Mouse (Mus musculus): ENCODE measurements around the gene Myo5c. TPM values are rescaled to one million over a fixed set of nuclear protein-coding genes. Genes with fewer than 3 reads are reported as not detected.

Myo5c gene
- polyA plus RNA-seq, 1 experiment from 2014 or later: 18.6 TPM

GRCm38 (mm10) chr9:75285363-75285762, 53.5 kb downstream of the Myo5c start:
- no peaks in the 10 kb centered on the region for H3K4me1 ChIP-seq (ENCODE audit: control insufficient read depth, insufficient read depth, low read length)
- H3K9ac ChIP-seq (ENCODE audit: low read length): no peak overlapping the region
- no peak overlapping the region for H3K27ac ChIP-seq (ENCODE audit: low read length)
- ATAC-seq (ENCODE audit: insufficient read depth, low FRiP score): no peak; the same call in 1 of the 2 replicates
- no peaks in the 10 kb centered on the region for H3K9me3 ChIP-seq (replicated peaks; ENCODE audit: control insufficient read depth, low read length)
- no peaks in the 10 kb centered on the region for H3K36me3 ChIP-seq (ENCODE audit: control insufficient read depth, insufficient read depth, low read length)
- no peaks in the 10 kb centered on the region for H3K27me3 ChIP-seq (ENCODE audit: control insufficient read depth, insufficient read depth, low read length)
- WGBS: 82% methylated on average over 6 of the region's 6 CpGs
- no peak overlapping the region for H3K4me3 ChIP-seq (replicated peaks; ENCODE audit: low read length)
- no peak overlapping the region for H3K4me2 ChIP-seq (ENCODE audit: low read depth, low read length)

GRCm38 (mm10) chr9:75287636-75288035, 55.8 kb downstream of the Myo5c start:
- no peak overlapping the region for H3K4me3 ChIP-seq (replicated peaks; ENCODE audit: low read length)
- H3K4me1 ChIP-seq (ENCODE audit: control insufficient read depth, insufficient read depth, low read length): no peaks in the 10 kb centered on the region

GRCm38 (mm10) chr9:75289545-75289944, 57.7 kb downstream of the Myo5c start:
- no peak for ATAC-seq (ENCODE audit: insufficient read depth, low FRiP score)
- Histone ChIP-seq H3K9ac (ENCODE audit: low read length) (no peak overlapping the region), H3K4me3 (replicated peaks; ENCODE audit: low read length) (no peak overlapping the region), H3K27ac (ENCODE audit: low read length) (no peak overlapping the region), H3K4me2 (ENCODE audit: low read depth, low read length) (no peak overlapping the region), H3K9me3 (replicated peaks; ENCODE audit: control insufficient read depth, low read length) (no peaks in the 10 kb centered on the region), H3K36me3 (ENCODE audit: control insufficient read depth, insufficient read depth, low read length) (no peaks in the 10 kb centered on the region), H3K27me3 (ENCODE audit: control insufficient read depth, insufficient read depth, low read length) (no peaks in the 10 kb centered on the region), H3K4me1 (ENCODE audit: control insufficient read depth, insufficient read depth, low read length) (no peaks in the 10 kb centered on the region)
- 54% methylated on average over 4 of the region's 4 CpGs for WGBS

More at GRCm38 (mm10) chr9:75287636-75288035, 55.8 kb downstream of the Myo5c start:
- ATAC-seq (ENCODE audit: insufficient read depth, low FRiP score): no peak
- WGBS: 56% methylated on average over 6 of the region's 6 CpGs
- no peak overlapping the region for H3K27ac ChIP-seq (ENCODE audit: low read length)
- H3K9me3 ChIP-seq (replicated peaks; ENCODE audit: control insufficient read depth, low read length): no peaks in the 10 kb centered on the region
- no peaks in the 10 kb centered on the region for H3K27me3 ChIP-seq (ENCODE audit: control insufficient read depth, insufficient read depth, low read length)
- H3K9ac ChIP-seq (ENCODE audit: low read length): no peak overlapping the region
- no peak overlapping the region for H3K4me2 ChIP-seq (ENCODE audit: low read depth, low read length)
- H3K36me3 ChIP-seq (ENCODE audit: control insufficient read depth, insufficient read depth, low read length): no peaks in the 10 kb centered on the region

GRCm38 (mm10) chr9:75299342-75299741, 67.5 kb downstream of the Myo5c start:
- Histone ChIP-seq H3K9ac (ENCODE audit: low read length) (no peak overlapping the region), H3K27ac (ENCODE audit: low read length) (no peak overlapping the region), H3K4me1 (ENCODE audit: control insufficient read depth, insufficient read depth, low read length) (no peaks in the 10 kb centered on the region), H3K27me3 (ENCODE audit: control insufficient read depth, insufficient read depth, low read length) (no peaks in the 10 kb centered on the region), H3K4me2 (ENCODE audit: low read depth, low read length) (no peak overlapping the region), H3K36me3 (ENCODE audit: control insufficient read depth, insufficient read depth, low read length) (no peaks in the 10 kb centered on the region), H3K9me3 (replicated peaks; ENCODE audit: control insufficient read depth, low read length) (no peaks in the 10 kb centered on the region), H3K4me3 (replicated peaks; ENCODE audit: low read length) (no peak overlapping the region)
- WGBS: 80% methylated on average over 2 of the region's 2 CpGs
- no peak for ATAC-seq (ENCODE audit: insufficient read depth, low FRiP score)

GRCm38 (mm10) chr9:75303033-75303432, 71.2 kb downstream of the Myo5c start:
- WGBS: 81% methylated on average over 2 of the region's 2 CpGs

GRCm38 (mm10) chr9:75303701-75304261, 72.0 kb downstream of the Myo5c start:
- Histone ChIP-seq H3K36me3 (ENCODE audit: control insufficient read depth, insufficient read depth, low read length) (no peaks in the 10 kb centered on the region), H3K9ac (ENCODE audit: low read length) (no peak overlapping the region), H3K9me3 (replicated peaks; ENCODE audit: control insufficient read depth, low read length) (no peaks in the 10 kb centered on the region), H3K27ac (ENCODE audit: low read length) (no peak overlapping the region), H3K4me1 (ENCODE audit: control insufficient read depth, insufficient read depth, low read length) (no peaks in the 10 kb centered on the region), H3K4me3 (replicated peaks; ENCODE audit: low read length) (no peak overlapping the region), H3K4me2 (ENCODE audit: low read depth, low read length) (no peak overlapping the region), H3K27me3 (ENCODE audit: control insufficient read depth, insufficient read depth, low read length) (no peaks in the 10 kb centered on the region)
- ATAC-seq (ENCODE audit: insufficient read depth, low FRiP score): no peak
- WGBS: 42% methylated on average over 16 of the region's 16 CpGs

More at GRCm38 (mm10) chr9:75303033-75303432, 71.2 kb downstream of the Myo5c start:
- no peaks in the 10 kb centered on the region for H3K27me3 ChIP-seq (ENCODE audit: control insufficient read depth, insufficient read depth, low read length)
- H3K27ac ChIP-seq (ENCODE audit: low read length): no peak overlapping the region
- no peak for ATAC-seq (ENCODE audit: insufficient read depth, low FRiP score)
- H3K4me1 ChIP-seq (ENCODE audit: control insufficient read depth, insufficient read depth, low read length): no peaks in the 10 kb centered on the region
- no peak overlapping the region for H3K4me3 ChIP-seq (replicated peaks; ENCODE audit: low read length)
- H3K9ac ChIP-seq (ENCODE audit: low read length): no peak overlapping the region
- no peaks in the 10 kb centered on the region for H3K36me3 ChIP-seq (ENCODE audit: control insufficient read depth, insufficient read depth, low read length)
- no peak overlapping the region for H3K4me2 ChIP-seq (ENCODE audit: low read depth, low read length)
- no peaks in the 10 kb centered on the region for H3K9me3 ChIP-seq (replicated peaks; ENCODE audit: control insufficient read depth, low read length)

- Histone ChIP-seq H3K9ac (ENCODE audit: low read length) (no peak overlapping the region), H3K36me3 (ENCODE audit: control insufficient read depth, insufficient read depth, low read length) (no peaks in the 10 kb centered on the region), H3K4me1 (ENCODE audit: control insufficient read depth, insufficient read depth, low read length) (no peaks in the 10 kb centered on the region), H3K4me2 (ENCODE audit: low read depth, low read length) (no peak overlapping the region), H3K27ac (ENCODE audit: low read length) (no peak overlapping the region), H3K9me3 (replicated peaks; ENCODE audit: control insufficient read depth, low read length) (no peaks in the 10 kb centered on the region), H3K4me3 (replicated peaks; ENCODE audit: low read length) (no peak overlapping the region), H3K27me3 (ENCODE audit: control insufficient read depth, insufficient read depth, low read length) (no peaks in the 10 kb centered on the region)
- ATAC-seq (ENCODE audit: insufficient read depth, low FRiP score): no peak
- 41% methylated on average over 7 of the region's 7 CpGs for WGBS
Observed at GRCm38 (mm10) chr9:75304286-75304685, 72.5 kb downstream of the Myo5c start.

- no peak for ATAC-seq (ENCODE audit: insufficient read depth, low FRiP score)
- Histone ChIP-seq H3K9ac (ENCODE audit: low read length) (no peak within 1 kb of the TSS), H3K27me3 (ENCODE audit: control insufficient read depth, insufficient read depth, low read length) (no peaks in the 10 kb centered on the region), H3K36me3 (ENCODE audit: control insufficient read depth, insufficient read depth, low read length) (no peaks in the 10 kb centered on the region), H3K9me3 (replicated peaks; ENCODE audit: control insufficient read depth, low read length) (no peaks in the 10 kb centered on the region), H3K27ac (ENCODE audit: low read length) (no peak within 1 kb of the TSS), H3K4me1 (ENCODE audit: control insufficient read depth, insufficient read depth, low read length) (no peaks in the 10 kb centered on the region), H3K4me3 (replicated peaks; ENCODE audit: low read length) (no peak within 1 kb of the TSS), H3K4me2 (ENCODE audit: low read depth, low read length) (no peak within 1 kb of the TSS)
- 79% methylated on average over 11 of the region's 11 CpGs for WGBS
Observed at GRCm38 (mm10) chr9:75306126-75306898, 74.5 kb downstream of the Myo5c start, which contains the start of gene Gnb5. Gene Gnb5 (plus strand): TSS chr9:75306288.

GRCm38 (mm10) chr9:75307015-75307414, 75.2 kb downstream of the Myo5c start:
- WGBS: 87% methylated on average over 5 of the region's 5 CpGs
- no peaks in the 10 kb centered on the region for H3K4me1 ChIP-seq (ENCODE audit: control insufficient read depth, insufficient read depth, low read length)
- no peaks in the 10 kb centered on the region for H3K36me3 ChIP-seq (ENCODE audit: control insufficient read depth, insufficient read depth, low read length)
- no peak overlapping the region for H3K4me2 ChIP-seq (ENCODE audit: low read depth, low read length)
- no peaks in the 10 kb centered on the region for H3K27me3 ChIP-seq (ENCODE audit: control insufficient read depth, insufficient read depth, low read length)
- H3K27ac ChIP-seq (ENCODE audit: low read length): no peak overlapping the region
- H3K9me3 ChIP-seq (replicated peaks; ENCODE audit: control insufficient read depth, low read length): no peaks in the 10 kb centered on the region
- no peak overlapping the region for H3K4me3 ChIP-seq (replicated peaks; ENCODE audit: low read length)
- H3K9ac ChIP-seq (ENCODE audit: low read length): no peak overlapping the region
- no peak for ATAC-seq (ENCODE audit: insufficient read depth, low FRiP score)
